Mouse (Mus musculus) kidney, embryonic 15.5 days (tissue): ENCODE data around the gene Vmn1r204. TPM values are rescaled to one million over a fixed set of nuclear protein-coding genes. Genes with fewer than 3 reads are reported as not detected.
"Not testable (repeated sequence)": the region's sequence is repeated elsewhere in the genome, so short reads cannot be mapped to it uniquely, and the experiment has no call there.

Experiments
- ATAC-seq: fragments of 200-750 bp; cut with Nextera tagmentation; replicated peaks from 2 replicates; pipeline ENCODE4 v1.8.0; 2017; ENCODE audit warnings: moderate TSS enrichment; ENCODE audit not compliant: low FRiP score
- H3K27ac ChIP-seq: fragments of 300-500 bp; sonication (generic); 2 replicates; pipeline ENCODE4 v1.5.1; 2015; ENCODE audit warnings: mild to moderate bottlenecking, inconsistent platforms
- H3K27me3 ChIP-seq: fragments of 300-500 bp; sonication (generic); 2 replicates; pipeline ENCODE4 v1.6.1; 2015; ENCODE audit warnings: inconsistent platforms
- H3K36me3 ChIP-seq: fragments of 300-500 bp; sonication (generic); 2 replicates; pipeline ENCODE4 v1.6.1; 2015; ENCODE audit warnings: inconsistent platforms
- H3K4me1 ChIP-seq: fragments of 300-500 bp; sonication (generic); 2 replicates; pipeline ENCODE4 v1.6.1; 2015; ENCODE audit warnings: inconsistent platforms
- H3K4me2 ChIP-seq: fragments of 300-500 bp; sonication (generic); 2 replicates; pipeline ENCODE4 v1.6.1; 2015; ENCODE audit warnings: moderate library complexity, mild to moderate bottlenecking, inconsistent platforms
- H3K4me3 ChIP-seq: fragments of 300-500 bp; sonication (generic); replicated peaks from 2 replicates; pipeline ENCODE4 v1.5.1; 2015; ENCODE audit warnings: mild to moderate bottlenecking, inconsistent platforms
- H3K9ac ChIP-seq: fragments of 300-500 bp; sonication (generic); 2 replicates; pipeline ENCODE4 v1.6.1; 2015; ENCODE audit warnings: mild to moderate bottlenecking, inconsistent platforms
- H3K9me3 ChIP-seq: fragments of 300-500 bp; sonication (generic); replicated peaks from 2 replicates; pipeline ENCODE4 v1.6.1; 2016; ENCODE audit warnings: inconsistent platforms
- WGBS: fragments of 180-500 bp; shearing (Covaris S2); methylation state at CpG from one replicate; pipeline ENCODE4 v1.1.7; 2015; ENCODE audit warnings: mixed read lengths; 5-methylcytosine and 5-hydroxymethylcytosine counted together
- polyA plus RNA-seq: library from polyadenylated mRNA; unstranded; fragments of >200 nt; fragmentation: Nextera tagmentation; extraction: Ambion mirVana; gene quantifications from 2 replicates; pipeline ENCODE4 v1.2.1, GENCODE M21; 2015

Gene Vmn1r204
- polyA plus RNA-seq, result not detected in 2 replicates

DNA sequence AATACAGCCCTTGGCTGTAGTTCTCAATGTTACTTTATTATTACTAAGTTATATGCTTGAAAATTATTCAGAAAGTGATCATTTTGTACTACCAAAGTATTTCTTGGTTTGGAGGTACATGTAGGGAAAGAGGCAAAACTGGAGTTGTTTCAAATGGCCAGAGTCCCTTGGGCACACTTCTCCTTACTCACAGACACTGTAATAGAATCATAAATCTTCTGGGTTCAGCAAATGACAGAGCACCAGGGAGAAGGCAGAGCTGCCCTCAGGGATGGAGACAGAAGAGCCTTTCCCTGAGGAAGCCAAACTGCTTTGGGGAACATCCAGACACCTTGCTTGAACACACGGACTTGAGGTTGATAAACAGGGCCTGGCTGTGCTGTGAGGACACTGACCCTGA lies at the start of gene Vmn1r204:
Vmn1r204 (plus strand) TSS at position 301 of the 400 bp plus-strand sequence.
- H3K4me2 ChIP-seq, H3K9ac ChIP-seq, H3K9me3 ChIP-seq, H3K27me3 ChIP-seq, H3K4me3 ChIP-seq, H3K36me3 ChIP-seq, H3K4me1 ChIP-seq, ATAC-seq, H3K27ac ChIP-seq: not testable (repeated sequence)
- WGBS, result 74% methylated on average over 1 of the region's 1 CpGs

DNA sequence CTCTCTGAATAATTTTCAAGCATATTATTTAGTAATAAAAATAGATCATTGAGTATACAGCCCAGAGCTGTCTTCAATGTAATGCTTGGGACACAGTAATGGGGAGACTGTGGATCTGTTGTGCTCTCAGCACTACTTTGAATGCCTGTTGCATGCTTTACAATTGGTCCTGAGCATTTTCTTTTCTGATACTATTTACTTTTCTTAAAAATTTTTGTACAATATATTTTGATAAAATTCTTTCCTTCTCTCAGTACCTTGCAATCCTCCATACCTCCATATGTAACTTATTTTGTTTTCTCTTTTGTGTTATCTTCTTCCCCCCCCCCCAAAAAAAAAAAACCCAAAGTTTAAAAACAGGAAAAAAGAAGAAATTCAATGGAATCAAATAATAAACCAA lies 47.7 kb upstream of the Vmn1r204 start, which contains the start of gene Vmn1r202:
Vmn1r202 (minus strand) TSS at position 101 of the 400 bp plus-strand sequence.
- no peak within 1 kb of the TSS for H3K4me3 ChIP-seq
- no peaks in the 10 kb centered on the region for H3K4me1 ChIP-seq
- no peak for ATAC-seq
- H3K9me3 ChIP-seq, result no peaks in the 10 kb centered on the region
- no peaks in the 10 kb centered on the region for H3K36me3 ChIP-seq
- H3K4me2 ChIP-seq, result no peak within 1 kb of the TSS
- H3K9ac ChIP-seq, result no peak within 1 kb of the TSS
- no peak within 1 kb of the TSS for H3K27ac ChIP-seq
- H3K27me3 ChIP-seq, result no peaks in the 10 kb centered on the region

DNA sequence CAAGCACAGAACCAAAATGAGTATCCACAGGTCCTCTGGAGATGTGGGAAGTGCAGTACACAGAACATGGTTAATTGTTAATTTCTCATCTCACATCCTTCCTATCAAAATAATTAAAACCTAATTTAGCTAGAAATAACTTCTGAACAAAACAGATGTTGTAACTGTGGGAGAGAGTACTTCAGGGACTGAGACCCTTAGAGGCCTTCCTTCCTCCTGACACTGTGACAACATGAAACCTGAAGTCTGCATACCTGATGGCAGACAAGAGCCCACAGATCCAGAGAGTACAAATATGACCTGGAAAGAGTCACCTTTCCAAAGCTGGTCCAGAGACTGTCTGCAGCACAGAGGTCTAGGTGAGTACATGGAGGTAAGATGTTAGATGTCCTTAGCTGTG lies 35.2 kb upstream of the Vmn1r204 start, which contains the start of gene Vmn1r203:
Vmn1r203 (plus strand) TSS at position 301 of the 400 bp plus-strand sequence.
- no peaks in the 10 kb centered on the region for H3K27me3 ChIP-seq
- H3K9me3 ChIP-seq, result no peaks in the 10 kb centered on the region
- no peaks in the 10 kb centered on the region for H3K4me1 ChIP-seq
- no peak within 1 kb of the TSS for H3K4me3 ChIP-seq
- H3K4me2 ChIP-seq, result no peak within 1 kb of the TSS
- no peaks in the 10 kb centered on the region for H3K36me3 ChIP-seq
- ATAC-seq, result no peak
- no peak within 1 kb of the TSS for H3K27ac ChIP-seq
- H3K9ac ChIP-seq, result no peak within 1 kb of the TSS

DNA sequence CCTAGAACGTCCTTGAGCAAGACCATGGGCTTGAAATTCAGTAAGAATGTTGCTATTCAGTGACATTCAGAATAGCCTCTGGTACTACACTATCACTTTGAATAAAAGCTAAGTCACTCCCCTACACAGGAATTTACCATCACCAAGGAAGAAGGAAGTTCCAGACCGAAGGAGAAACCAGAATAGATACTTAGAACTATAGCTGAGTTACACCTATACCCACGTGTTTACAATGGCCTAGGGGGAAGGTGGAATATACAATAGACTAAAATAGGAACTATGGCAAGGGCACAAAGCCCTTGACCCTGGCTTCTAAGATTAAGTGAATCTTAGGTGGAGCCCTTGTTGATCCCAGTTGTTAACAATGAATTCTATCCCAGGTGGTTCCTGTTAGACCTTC lies 21.9 kb downstream of the Vmn1r204 start:
- ATAC-seq, result not testable (repeated sequence)

DNA sequence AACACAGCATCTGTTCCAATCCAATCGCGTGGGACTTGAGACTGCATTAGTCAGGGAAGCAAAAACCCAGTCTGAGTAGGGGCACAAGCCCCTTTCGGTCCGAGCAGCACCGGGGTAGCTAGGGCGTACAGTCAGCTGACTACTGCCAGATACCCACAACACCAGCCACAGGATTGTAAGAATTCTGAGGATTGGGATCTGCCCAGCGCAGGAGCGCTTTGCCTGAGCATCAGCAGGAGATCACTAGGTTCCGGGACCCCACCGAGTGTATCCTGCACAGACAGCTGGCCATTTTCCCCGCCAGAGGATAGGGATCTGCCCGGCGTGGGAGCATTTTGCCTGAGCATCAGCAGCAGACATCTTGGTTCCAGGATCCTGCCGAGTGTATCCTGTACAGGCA lies 30.3 kb downstream of the Vmn1r204 start:
- not testable (repeated sequence) for H3K27ac ChIP-seq

More for the DNA sequence above, 21.9 kb downstream of the Vmn1r204 start:
- not testable (repeated sequence) for H3K4me1 ChIP-seq, H3K36me3 ChIP-seq, H3K9me3 ChIP-seq, H3K27me3 ChIP-seq, H3K4me3 ChIP-seq, H3K9ac ChIP-seq, H3K27ac ChIP-seq, H3K4me2 ChIP-seq
- 80% methylated on average over 3 of the region's 3 CpGs for WGBS

DNA sequence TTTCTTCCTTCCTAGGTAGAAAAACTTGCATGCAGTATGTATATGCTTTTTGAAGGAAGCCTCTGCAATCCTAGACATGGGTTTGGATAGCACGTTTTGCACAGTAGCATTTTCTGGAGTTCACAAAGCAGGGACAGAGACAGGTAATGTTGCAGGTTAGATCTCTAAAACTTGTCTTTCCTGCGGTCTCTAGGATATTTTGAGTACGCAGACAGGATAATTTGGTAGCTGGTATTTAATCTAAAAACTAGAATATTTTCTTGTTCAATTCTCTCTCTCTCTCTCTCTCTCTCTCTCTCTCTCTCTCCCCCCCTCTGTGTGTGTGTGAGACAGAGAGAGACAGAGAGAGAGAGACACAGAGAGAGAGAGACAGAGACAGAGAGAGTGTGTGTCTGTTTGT lies 39.9 kb downstream of the Vmn1r204 start, which contains the start of gene Vmn1r205:
Vmn1r205 (minus strand) TSS at position 101 of the 400 bp plus-strand sequence.
- H3K27me3 ChIP-seq, result no peaks in the 10 kb centered on the region
- ATAC-seq, result no peak
- no peak within 1 kb of the TSS for H3K4me2 ChIP-seq
- no peaks in the 10 kb centered on the region for H3K36me3 ChIP-seq
- H3K9ac ChIP-seq, result no peak within 1 kb of the TSS
- H3K9me3 ChIP-seq, result no peaks in the 10 kb centered on the region
- no peaks in the 10 kb centered on the region for H3K4me1 ChIP-seq
- no peak within 1 kb of the TSS for H3K27ac ChIP-seq
- WGBS, result 85% methylated on average over 3 of the region's 3 CpGs
- no peak within 1 kb of the TSS for H3K4me3 ChIP-seq

More for the DNA sequence above, 30.3 kb downstream of the Vmn1r204 start:
- H3K4me2 ChIP-seq, H3K4me3 ChIP-seq, H3K9ac ChIP-seq, H3K36me3 ChIP-seq, H3K9me3 ChIP-seq, H3K4me1 ChIP-seq, ATAC-seq, H3K27me3 ChIP-seq: not testable (repeated sequence)
- WGBS, result 81% methylated on average over 14 of the region's 14 CpGs

Other genes starting within 250 kb of the Vmn1r204 start
- gene Vmn1r197, start 228.6 kb upstream of the Vmn1r204 start, polyA plus RNA-seq, result not detected in 2 replicates
- gene Vmn1r198, start 202.8 kb upstream of the Vmn1r204 start, polyA plus RNA-seq, result not detected in 2 replicates
- not detected in 2 replicates for gene Vmn1r199, start 173.4 kb upstream of the Vmn1r204 start, polyA plus RNA-seq
- not detected in 2 replicates for gene Vmn1r200, start 162.8 kb upstream of the Vmn1r204 start, polyA plus RNA-seq
- not detected in 2 replicates for gene Vmn1r201, start 81.3 kb upstream of the Vmn1r204 start, polyA plus RNA-seq
- gene Vmn1r202, start 47.8 kb upstream of the Vmn1r204 start, polyA plus RNA-seq, result 0.03 TPM in 1 of 2 replicates, not detected in the other
- gene Vmn1r203, start 35.1 kb upstream of the Vmn1r204 start, polyA plus RNA-seq, result not detected in 2 replicates
- gene Vmn1r205, start 39.8 kb downstream of the Vmn1r204 start, polyA plus RNA-seq, result not detected in 2 replicates
- not detected in 2 replicates for gene Vmn1r206, start 71.1 kb downstream of the Vmn1r204 start, polyA plus RNA-seq
- gene Vmn1r207-ps, start 176.4 kb downstream of the Vmn1r204 start, polyA plus RNA-seq, result not detected in 2 replicates
- not detected in 2 replicates for gene Vmn1r208, start 224.2 kb downstream of the Vmn1r204 start, polyA plus RNA-seq